Mouse (Mus musculus): ENCODE measurements at regions not wholly inside any gene's neighbourhood (a gene's known extent, or its start where the extent isn't known, plus 50 kb on each side); places are given as distances from the start of the nearest gene placed in this dataset.

DNA sequence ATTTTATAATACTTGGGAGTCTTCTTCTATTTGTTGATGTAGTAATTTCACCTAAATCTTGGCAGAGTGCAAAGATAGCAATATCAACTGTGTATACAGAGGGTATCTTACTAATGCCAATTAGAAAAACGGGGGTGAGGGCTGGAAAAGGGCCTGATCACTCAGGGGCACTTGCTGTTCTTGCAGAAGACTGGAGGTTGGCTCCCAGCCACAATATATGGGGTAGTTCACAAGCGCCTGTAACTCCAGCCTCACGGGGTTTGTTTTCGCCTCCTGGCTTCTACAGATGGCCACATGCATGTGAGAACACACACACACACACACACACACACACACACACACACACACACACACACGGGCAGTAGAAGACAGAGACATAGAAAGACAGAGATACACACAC lies 185.7 kb downstream of the Plk2 start:
- no peaks in the 10 kb centered on the region for H3K36me3 ChIP-seq (ENCODE audit: insufficient read depth)
- no peak overlapping the region for H3K9ac ChIP-seq
- no peaks in the 10 kb centered on the region for H3K9me3 ChIP-seq (ENCODE audit: low read length)
- no peak overlapping the region for H3K4me2 ChIP-seq (ENCODE audit: low read depth)
- H3K27ac ChIP-seq (ENCODE audit: low read depth, low read length): no peak overlapping the region
- H3K27me3 ChIP-seq (ENCODE audit: insufficient read depth, low read length): no peaks in the 10 kb centered on the region
- WGBS: 33% methylated on average over 5 of the region's 5 CpGs
- DNase-seq: no peak
- TF ChIP-seq CTCF (IDR thresholded peaks at IDR 0.05; ENCODE audit: low read depth): no peak
- H3K4me1 ChIP-seq (ENCODE audit: insufficient read depth): no peaks in the 10 kb centered on the region
- ATAC-seq: no peak
- H3K4me3 ChIP-seq (ENCODE audit: low read depth, low read length): no peak overlapping the region

GRCm38 (mm10) chr13:110584765-110585164 lies 189.9 kb downstream of the Plk2 start:
- Histone ChIP-seq H3K9ac (no peak overlapping the region), H3K27ac (ENCODE audit: low read depth, low read length) (no peak overlapping the region), H3K4me3 (ENCODE audit: low read depth, low read length) (no peak overlapping the region), H3K9me3 (ENCODE audit: low read length) (no peaks in the 10 kb centered on the region), H3K36me3 (ENCODE audit: insufficient read depth) (no peaks in the 10 kb centered on the region), H3K27me3 (ENCODE audit: insufficient read depth, low read length) (no peaks in the 10 kb centered on the region), H3K4me2 (ENCODE audit: low read depth) (peak overlapping the region; percentile 8), H3K4me1 (ENCODE audit: insufficient read depth) (no peaks in the 10 kb centered on the region)
- ATAC-seq (no peak), DNase-seq (no peak)
- TF ChIP-seq CTCF (IDR thresholded peaks at IDR 0.05; ENCODE audit: low read depth): no peak
- 38% methylated on average over 10 of the region's 10 CpGs for WGBS

GRCm38 (mm10) chr13:110594630-110595029 lies 199.8 kb downstream of the Plk2 start:
- ATAC-seq (no peak), DNase-seq (no peak)
- no peak for TF ChIP-seq CTCF (IDR thresholded peaks at IDR 0.05; ENCODE audit: low read depth)
- Histone ChIP-seq H3K27me3 (ENCODE audit: insufficient read depth, low read length) (no peaks in the 10 kb centered on the region), H3K9me3 (ENCODE audit: low read length) (no peaks in the 10 kb centered on the region), H3K4me1 (ENCODE audit: insufficient read depth) (no peaks in the 10 kb centered on the region), H3K4me2 (ENCODE audit: low read depth) (no peak overlapping the region), H3K4me3 (ENCODE audit: low read depth, low read length) (no peak overlapping the region), H3K36me3 (ENCODE audit: insufficient read depth) (no peaks in the 10 kb centered on the region), H3K9ac (no peak overlapping the region), H3K27ac (ENCODE audit: low read depth, low read length) (no peak overlapping the region)
- WGBS: 91% methylated on average over 3 of the region's 3 CpGs

GRCm38 (mm10) chr13:110599666-110600065 lies 204.8 kb downstream of the Plk2 start:
- Histone ChIP-seq H3K27ac (ENCODE audit: low read depth, low read length) (no peak overlapping the region), H3K4me3 (ENCODE audit: low read depth, low read length) (no peak overlapping the region), H3K9me3 (ENCODE audit: low read length) (no peaks in the 10 kb centered on the region), H3K4me1 (ENCODE audit: insufficient read depth) (no peaks in the 10 kb centered on the region), H3K27me3 (ENCODE audit: insufficient read depth, low read length) (no peaks in the 10 kb centered on the region), H3K4me2 (ENCODE audit: low read depth) (no peak overlapping the region), H3K9ac (no peak overlapping the region), H3K36me3 (ENCODE audit: insufficient read depth) (no peaks in the 10 kb centered on the region)
- no peak for DNase-seq
- ATAC-seq: no peak
- TF ChIP-seq CTCF (IDR thresholded peaks at IDR 0.05; ENCODE audit: low read depth): no peak
- 81% methylated on average over 3 of the region's 3 CpGs for WGBS

GRCm38 (mm10) chr13:110600377-110600776 lies 205.5 kb downstream of the Plk2 start:
- H3K4me1 ChIP-seq (ENCODE audit: insufficient read depth): no peaks in the 10 kb centered on the region
- H3K9ac ChIP-seq: no peak overlapping the region
- ATAC-seq (no peak), DNase-seq (no peak)
- no peak for TF ChIP-seq CTCF (IDR thresholded peaks at IDR 0.05; ENCODE audit: low read depth)
- H3K9me3 ChIP-seq (ENCODE audit: low read length): no peaks in the 10 kb centered on the region
- no peak overlapping the region for H3K4me3 ChIP-seq (ENCODE audit: low read depth, low read length)
- no peaks in the 10 kb centered on the region for H3K36me3 ChIP-seq (ENCODE audit: insufficient read depth)
- H3K4me2 ChIP-seq (ENCODE audit: low read depth): no peak overlapping the region
- H3K27me3 ChIP-seq (ENCODE audit: insufficient read depth, low read length): no peaks in the 10 kb centered on the region
- no peak overlapping the region for H3K27ac ChIP-seq (ENCODE audit: low read depth, low read length)
- WGBS: 72% methylated on average over 9 of the region's 9 CpGs

GRCm38 (mm10) chr13:110601352-110601751 lies 206.5 kb downstream of the Plk2 start:
- Histone ChIP-seq H3K27me3 (ENCODE audit: insufficient read depth, low read length) (no peaks in the 10 kb centered on the region), H3K4me3 (ENCODE audit: low read depth, low read length) (no peak overlapping the region), H3K36me3 (ENCODE audit: insufficient read depth) (no peaks in the 10 kb centered on the region), H3K4me1 (ENCODE audit: insufficient read depth) (no peaks in the 10 kb centered on the region), H3K4me2 (ENCODE audit: low read depth) (no peak overlapping the region), H3K27ac (ENCODE audit: low read depth, low read length) (no peak overlapping the region), H3K9me3 (ENCODE audit: low read length) (no peaks in the 10 kb centered on the region), H3K9ac (no peak overlapping the region)
- DNase-seq (no peak), ATAC-seq (no peak)
- TF ChIP-seq CTCF (IDR thresholded peaks at IDR 0.05; ENCODE audit: low read depth): no peak
- whole genome bisulfite sequencing: 59% methylated on average over 5 of the region's 5 CpGs

GRCm38 (mm10) chr13:110601840-110602239 lies 207.0 kb downstream of the Plk2 start:
- no peaks in the 10 kb centered on the region for H3K27me3 ChIP-seq (ENCODE audit: insufficient read depth, low read length)
- H3K36me3 ChIP-seq (ENCODE audit: insufficient read depth): no peaks in the 10 kb centered on the region
- H3K9ac ChIP-seq: no peak overlapping the region
- H3K4me1 ChIP-seq (ENCODE audit: insufficient read depth): no peaks in the 10 kb centered on the region
- no peak for TF ChIP-seq CTCF (IDR thresholded peaks at IDR 0.05; ENCODE audit: low read depth)
- no peaks in the 10 kb centered on the region for H3K9me3 ChIP-seq (ENCODE audit: low read length)
- 86% methylated on average over 6 of the region's 6 CpGs for WGBS
- no peak overlapping the region for H3K4me3 ChIP-seq (ENCODE audit: low read depth, low read length)
- no peak overlapping the region for H3K27ac ChIP-seq (ENCODE audit: low read depth, low read length)
- no peak for DNase-seq
- H3K4me2 ChIP-seq (ENCODE audit: low read depth): no peak overlapping the region
- ATAC-seq: no peak

GRCm38 (mm10) chr13:110602894-110603293 lies 208.0 kb downstream of the Plk2 start:
- Histone ChIP-seq H3K36me3 (ENCODE audit: insufficient read depth) (no peaks in the 10 kb centered on the region), H3K4me2 (ENCODE audit: low read depth) (no peak overlapping the region), H3K9me3 (ENCODE audit: low read length) (no peaks in the 10 kb centered on the region), H3K27me3 (ENCODE audit: insufficient read depth, low read length) (no peaks in the 10 kb centered on the region), H3K27ac (ENCODE audit: low read depth, low read length) (no peak overlapping the region), H3K4me1 (ENCODE audit: insufficient read depth) (no peaks in the 10 kb centered on the region), H3K9ac (no peak overlapping the region), H3K4me3 (ENCODE audit: low read depth, low read length) (no peak overlapping the region)
- 91% methylated on average over 1 of the region's 1 CpGs for WGBS
- TF ChIP-seq CTCF (IDR thresholded peaks at IDR 0.05; ENCODE audit: low read depth): no peak
- no peak for ATAC-seq
- no peak for DNase-seq

All from forebrain, postnatal 0 days (tissue).